Mouse (Mus musculus) heart, embryonic 12.5 days (tissue): ENCODE data around the gene Tatdn3. TPM values are rescaled to one million over a fixed set of nuclear protein-coding genes. Genes with fewer than 3 reads are reported as not detected.
A peak's percentile ranks its signal among the peaks of the same experiment; 100 is the strongest.
"Not testable (repeated sequence)": the region's sequence is repeated elsewhere in the genome, so short reads cannot be mapped to it uniquely, and the experiment has no call there.

ENCODE experiments used
- ATAC-seq: fragments of 200-750 bp; cut with Nextera tagmentation; 2 replicates; pipeline ENCODE4 v1.8.0; 2017; ENCODE audit warnings: moderate TSS enrichment, moderate library complexity; ENCODE audit not compliant: insufficient number of reproducible peaks, low FRiP score
- H3K27ac ChIP-seq: fragments of 300-500 bp; sonication (generic); 2 replicates; pipeline ENCODE4 v1.5.1; 2016; ENCODE audit warnings: mild to moderate bottlenecking, moderate library complexity; ENCODE audit not compliant: poor library complexity, severe bottlenecking
- H3K27me3 ChIP-seq: fragments of 300-500 bp; sonication (generic); replicated peaks from 2 replicates; pipeline ENCODE4 v1.6.1; 2016; ENCODE audit warnings: mild to moderate bottlenecking, moderate library complexity
- H3K36me3 ChIP-seq: fragments of 300-500 bp; sonication (generic); 2 replicates; pipeline ENCODE4 v1.6.1; 2016; ENCODE audit warnings: mild to moderate bottlenecking, moderate library complexity
- H3K4me1 ChIP-seq: fragments of 300-500 bp; sonication (generic); replicated peaks from 2 replicates; pipeline ENCODE4 v1.6.1; 2016; ENCODE audit warnings: mild to moderate bottlenecking
- H3K4me2 ChIP-seq: fragments of 300-500 bp; sonication (generic); 2 replicates; pipeline ENCODE4 v1.6.1; 2016; ENCODE audit warnings: mild to moderate bottlenecking, moderate library complexity
- H3K4me3 ChIP-seq: fragments of 300-500 bp; sonication (generic); 2 replicates; pipeline ENCODE4 v1.5.1; 2016; ENCODE audit warnings: mild to moderate bottlenecking
- H3K9ac ChIP-seq: fragments of 300-500 bp; sonication (generic); 2 replicates; pipeline ENCODE4 v1.6.1; 2016; ENCODE audit warnings: mild to moderate bottlenecking, moderate library complexity
- H3K9me3 ChIP-seq: fragments of 300-500 bp; sonication (generic); replicated peaks from 2 replicates; pipeline ENCODE4 v1.6.1; 2016; ENCODE audit warnings: mild to moderate bottlenecking, moderate library complexity
- WGBS: fragments of 180-500 bp; shearing (Covaris S2); methylation state at CpG from one replicate; pipeline ENCODE4 v1.1.7; 2016; 5-methylcytosine and 5-hydroxymethylcytosine counted together
- polyA plus RNA-seq: library from polyadenylated mRNA; unstranded; fragments of >200 nt; fragmentation: Nextera tagmentation; extraction: Ambion mirVana; gene quantifications from 2 replicates; pipeline ENCODE4 v1.2.1, GENCODE M21; 2016

Tatdn3 gene
- polyA plus RNA-seq, 1 experiment from 2014 or later: 19.1 TPM

DNA sequence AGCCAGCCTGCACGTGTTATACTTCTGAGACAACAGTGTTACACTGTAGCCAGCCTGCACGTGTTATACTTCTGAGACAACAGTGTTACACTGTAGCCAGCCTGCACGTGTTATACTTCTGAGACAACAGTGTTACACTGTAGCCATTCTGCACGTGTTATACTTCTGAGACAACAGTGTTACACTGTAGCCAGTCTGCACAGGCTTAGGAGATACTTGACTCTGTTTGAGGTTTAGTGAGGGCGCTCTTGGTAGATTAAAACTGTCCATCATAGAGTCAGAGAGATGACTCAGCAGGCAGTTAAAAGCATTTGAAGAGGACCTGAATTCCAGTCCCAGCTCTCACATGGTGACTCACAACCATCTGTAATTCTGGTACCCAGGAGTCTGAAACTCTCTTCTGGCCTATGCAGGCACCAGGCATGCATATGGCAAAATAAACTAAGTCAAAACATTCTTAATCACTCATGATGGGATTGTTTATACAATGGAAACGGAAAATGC lies 31.8 kb downstream of the Tatdn3 start:
- H3K27me3 ChIP-seq, H3K36me3 ChIP-seq, H3K9me3 ChIP-seq, H3K9ac ChIP-seq, ATAC-seq, H3K27ac ChIP-seq, H3K4me2 ChIP-seq, H3K4me3 ChIP-seq, H3K4me1 ChIP-seq: not testable (repeated sequence)
- WGBS: 60% methylated on average over 6 of the region's 6 CpGs

DNA sequence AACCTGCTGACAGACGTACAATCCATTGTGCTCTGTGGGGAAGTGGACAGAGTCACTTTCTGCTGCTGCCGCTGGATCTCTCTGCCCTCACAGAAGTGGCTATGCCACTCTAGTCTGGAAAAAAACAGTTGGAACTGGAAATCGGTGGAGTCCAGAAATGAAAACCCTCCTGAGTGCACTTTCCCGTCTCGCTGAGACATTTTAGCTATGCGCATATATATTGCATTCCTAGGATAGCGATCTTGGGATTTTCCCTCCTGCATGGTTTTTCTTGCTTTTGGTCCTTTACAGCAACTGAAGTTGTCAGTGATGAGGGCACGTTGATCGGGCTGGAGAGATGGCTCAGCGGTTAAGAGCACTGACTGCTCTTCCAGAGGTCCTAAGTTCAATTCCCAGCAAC lies 32.5 kb downstream of the Tatdn3 start:
- no peak overlapping the region for H3K9ac ChIP-seq
- peaks cover 9% of the 10 kb centered on the region for H3K4me1 ChIP-seq
- H3K27ac ChIP-seq: no peak overlapping the region
- WGBS: 66% methylated on average over 10 of the region's 10 CpGs
- H3K27me3 ChIP-seq: no peaks in the 10 kb centered on the region
- H3K36me3 ChIP-seq: no peaks in the 10 kb centered on the region
- H3K4me3 ChIP-seq: no peak overlapping the region
- ATAC-seq: no peak
- H3K4me2 ChIP-seq: no peak overlapping the region
- no peaks in the 10 kb centered on the region for H3K9me3 ChIP-seq

GRCm38 (mm10) chr1:191026021-191026713 lies 36.6 kb downstream of the Tatdn3 start, which contains the start of gene Flvcr1:
TSS of gene Flvcr1 (minus strand) at chr1:191026158.
- peak within 1 kb of the TSS; percentile 93 for H3K9ac ChIP-seq
- H3K36me3 ChIP-seq: peaks cover 9% of the 10 kb centered on the region
- peak within 1 kb of the TSS; percentile 83 for H3K4me3 ChIP-seq
- H3K27ac ChIP-seq: peak within 1 kb of the TSS; percentile 94
- H3K4me1 ChIP-seq: peaks cover 13% of the 10 kb centered on the region
- under 1% methylated on average over 50 of the region's 50 CpGs for WGBS
- no peaks in the 10 kb centered on the region for H3K9me3 ChIP-seq
- H3K27me3 ChIP-seq: no peaks in the 10 kb centered on the region
- ATAC-seq: peak; percentile 98
- H3K4me2 ChIP-seq: peak within 1 kb of the TSS; percentile 93

GRCm38 (mm10) chr1:191025016-191026012 lies 37.4 kb downstream of the Tatdn3 start:
- peak overlapping the region; percentile 94 for H3K27ac ChIP-seq
- H3K4me1 ChIP-seq: peaks cover 13% of the 10 kb centered on the region

DNA sequence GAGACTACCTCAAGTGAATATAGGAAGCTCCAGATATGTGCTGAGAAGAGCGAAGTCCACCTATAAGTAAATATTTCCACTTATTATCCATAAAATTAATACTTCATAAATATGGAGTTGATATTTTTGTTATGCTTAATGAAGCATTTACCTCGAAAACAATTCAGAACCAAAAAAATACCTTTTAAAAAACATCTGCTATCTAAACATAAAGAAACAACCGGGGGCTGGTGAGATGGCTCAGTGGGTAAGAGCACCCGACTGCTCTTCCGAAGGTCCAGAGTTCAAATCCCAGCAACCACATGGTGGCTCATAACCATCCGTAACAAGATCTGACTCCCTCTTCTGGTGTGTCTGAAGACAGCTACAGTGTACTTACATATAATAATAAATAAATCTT lies 38.9 kb downstream of the Tatdn3 start:
- H3K4me3 ChIP-seq, H3K27ac ChIP-seq, H3K9ac ChIP-seq, H3K4me2 ChIP-seq, H3K9me3 ChIP-seq, ATAC-seq, H3K27me3 ChIP-seq: not testable (repeated sequence)
- Histone ChIP-seq H3K36me3 (peaks cover 18% of the 10 kb centered on the region), H3K4me1 (peaks cover 13% of the 10 kb centered on the region)
- WGBS: 95% methylated on average over 6 of the region's 6 CpGs

More at GRCm38 (mm10) chr1:191025016-191026012, 37.4 kb downstream of the Tatdn3 start:
- Histone ChIP-seq H3K4me2 (peak overlapping the region; percentile 93), H3K9ac (peak overlapping the region; percentile 93), H3K36me3 (peaks cover 9% of the 10 kb centered on the region), H3K4me3 (peak overlapping the region; percentile 83), H3K27me3 (no peaks in the 10 kb centered on the region), H3K9me3 (no peaks in the 10 kb centered on the region)
- peak; percentile 38 for ATAC-seq
- 2% methylated on average over 69 of the region's 69 CpGs for WGBS

- WGBS: 93% methylated on average over 2 of the region's 2 CpGs
- H3K27me3 ChIP-seq: no peaks in the 10 kb centered on the region
- H3K4me1 ChIP-seq: peaks cover 13% of the 10 kb centered on the region
- H3K4me3 ChIP-seq: no peak overlapping the region
- H3K36me3 ChIP-seq: peaks cover 21% of the 10 kb centered on the region
- no peaks in the 10 kb centered on the region for H3K9me3 ChIP-seq
- no peak overlapping the region for H3K4me2 ChIP-seq
- no peak for ATAC-seq
- no peak overlapping the region for H3K9ac ChIP-seq
- no peak overlapping the region for H3K27ac ChIP-seq
These were observed 39.6 kb downstream of the Tatdn3 start for GRCm38 (mm10) chr1:191023140-191023539.

DNA sequence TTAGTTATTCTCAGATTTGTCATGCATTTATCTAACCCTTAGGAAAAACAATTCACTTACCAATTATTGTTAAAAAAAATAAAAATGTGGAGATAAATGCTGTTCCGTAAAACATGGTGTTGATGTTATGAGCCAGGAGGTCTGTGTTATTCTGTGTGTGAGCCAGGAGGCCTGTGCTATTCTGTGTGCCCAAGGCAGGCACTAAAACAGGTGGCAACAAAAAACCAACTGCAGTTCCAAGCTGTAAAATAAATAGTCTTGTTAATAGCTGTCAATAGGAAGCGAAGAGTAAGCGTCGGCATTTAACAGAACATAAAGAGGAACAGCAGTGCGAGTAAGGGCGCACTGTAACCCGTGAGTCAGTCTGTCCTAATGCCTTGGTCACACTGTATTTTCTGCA lies 41.7 kb downstream of the Tatdn3 start:
- ATAC-seq: no peak
- Histone ChIP-seq H3K4me3 (no peak overlapping the region), H3K9me3 (no peaks in the 10 kb centered on the region), H3K27ac (no peak overlapping the region), H3K36me3 (peaks cover 27% of the 10 kb centered on the region), H3K4me1 (peaks cover 4% of the 10 kb centered on the region; the same call in 1 of the 2 replicates), H3K9ac (no peak overlapping the region), H3K4me2 (no peak overlapping the region), H3K27me3 (no peaks in the 10 kb centered on the region)
- WGBS: 89% methylated on average over 7 of the region's 7 CpGs

- no peak for ATAC-seq
- H3K27ac ChIP-seq: no peak overlapping the region
- no peak overlapping the region for H3K9ac ChIP-seq
- peaks cover 4% of the 10 kb centered on the region; the same call in 1 of the 2 replicates for H3K4me1 ChIP-seq
- no peak overlapping the region for H3K4me3 ChIP-seq
- H3K4me2 ChIP-seq: no peak overlapping the region
- no peaks in the 10 kb centered on the region for H3K27me3 ChIP-seq
- H3K9me3 ChIP-seq: no peaks in the 10 kb centered on the region
- WGBS: 87% methylated on average over 3 of the region's 3 CpGs
- H3K36me3 ChIP-seq: peaks cover 27% of the 10 kb centered on the region
These were observed 42.4 kb downstream of the Tatdn3 start for GRCm38 (mm10) chr1:191020217-191020924.

DNA sequence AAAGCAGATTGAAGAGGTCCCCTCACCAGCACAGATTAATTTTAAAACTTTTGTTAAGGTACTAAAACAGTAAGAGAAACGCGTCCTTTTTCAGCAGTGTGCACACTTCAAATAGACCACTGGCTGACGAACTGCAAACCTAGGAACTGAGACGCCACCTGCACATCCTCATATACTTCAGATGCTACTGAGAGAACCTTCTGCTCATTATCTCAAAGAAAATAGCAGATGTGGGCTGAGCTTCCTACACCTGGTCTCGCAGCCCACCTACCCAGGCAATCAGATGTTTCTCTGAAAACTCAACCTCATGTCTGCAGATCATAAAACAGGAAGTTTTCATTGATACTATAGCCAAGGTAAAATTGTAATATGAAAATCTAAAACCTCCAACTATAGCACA lies 42.9 kb downstream of the Tatdn3 start:
- no peak overlapping the region for H3K4me3 ChIP-seq
- ATAC-seq: no peak
- 93% methylated on average over 5 of the region's 5 CpGs for WGBS
- no peak overlapping the region for H3K27ac ChIP-seq
- no peak overlapping the region for H3K4me2 ChIP-seq
- H3K9me3 ChIP-seq: no peaks in the 10 kb centered on the region
- peaks cover 2% of the 10 kb centered on the region; the same call in 1 of the 2 replicates for H3K4me1 ChIP-seq
- H3K27me3 ChIP-seq: no peaks in the 10 kb centered on the region
- H3K36me3 ChIP-seq: peaks cover 31% of the 10 kb centered on the region
- no peak overlapping the region for H3K9ac ChIP-seq

DNA sequence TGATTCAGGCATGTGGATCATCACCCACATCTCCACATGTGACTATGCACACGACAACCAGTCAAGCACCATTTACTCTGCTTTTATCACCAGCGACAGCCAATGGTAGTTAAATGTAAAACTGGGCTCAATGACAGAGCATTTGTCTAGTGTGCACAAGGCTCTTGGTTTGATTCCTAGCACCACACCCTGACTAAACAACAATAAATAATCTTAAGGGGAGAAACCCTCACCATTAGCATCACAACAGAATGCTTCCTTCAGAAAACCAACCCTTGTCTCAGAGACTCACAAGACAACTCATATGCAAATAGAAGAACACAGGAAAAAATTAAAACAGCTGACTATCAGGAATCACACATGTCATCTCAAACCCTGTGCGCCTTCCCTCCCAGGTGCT lies 48.5 kb downstream of the Tatdn3 start:
- ATAC-seq: no peak
- 93% methylated on average over 3 of the region's 3 CpGs for WGBS

More for the DNA sequence above, 48.5 kb downstream of the Tatdn3 start:
- H3K9me3 ChIP-seq: no peaks in the 10 kb centered on the region
- no peak overlapping the region for H3K4me2 ChIP-seq
- no peak overlapping the region for H3K27ac ChIP-seq
- H3K9ac ChIP-seq: no peak overlapping the region
- no peak overlapping the region for H3K4me3 ChIP-seq
- no peaks in the 10 kb centered on the region for H3K4me1 ChIP-seq
- H3K27me3 ChIP-seq: no peaks in the 10 kb centered on the region
- peaks cover 59% of the 10 kb centered on the region for H3K36me3 ChIP-seq
